ENCODE assay signal across 7 mouse cellular contexts in genomic region chr19:38042261-38042722, GRCm38 (mm10). TPM values are rescaled to one million over a fixed set of nuclear protein-coding genes. Genes with fewer than 3 reads are reported as not detected.
DNase-seq lines count a peak whose midpoint lies in the region; ATAC-seq and TF ChIP-seq lines count a peak whose summit lies in the region.

No protein-coding gene starts in this region.

- H3K36me3 ChIP-seq in C2C12 (ENCODE audit: control insufficient read depth, insufficient read depth) (peaks cover 24% of the 10 kb centered on the region), ES-E14 (ENCODE audit: control insufficient read depth, insufficient read depth, low read length, poor library complexity, severe bottlenecking) (no peaks in the 10 kb centered on the region)
- H3K36me3 ChIP-seq in kidney, adult 2 months (ENCODE audit: control insufficient read depth, insufficient read depth, low read length): no peaks in the 10 kb centered on the region

- H3K4me3 ChIP-seq in C2C12 (ENCODE audit: insufficient read depth, poor library complexity, severe bottlenecking) (peak overlapping the region; percentile 67), ES-E14 (ENCODE audit: insufficient read depth in 1 of 2, low read depth in 1 of 2, low read length in 2 of 2, poor library complexity in 1 of 2, severe bottlenecking in 1 of 2) (peak overlapping the region; percentile 52 to 58)
- peak overlapping the region; percentile 52 for H3K4me3 ChIP-seq in kidney, adult 2 months (ENCODE audit: insufficient read depth, low read depth, low read length)

- TF ChIP-seq POLR2A in kidney, adult 2 months (IDR thresholded peaks at IDR 0.05; ENCODE audit: low read depth, low read length): no peak

- DNase-seq in ES-E14 (ENCODE audit: low read depth, low spot score): no peak
- DNase-seq in kidney, adult 2 months: peak; percentile 63
- peak; percentile 52 for DNase-seq in lung, postnatal 10 days
- DNase-seq in B cell, adult 2 months: no peak
- no peak for DNase-seq in spleen, adult 18-20 months

- peaks cover 55% of the 10 kb centered on the region for H3K79me2 ChIP-seq in C2C12 (ENCODE audit: control insufficient read depth, insufficient read depth)

- H3ac ChIP-seq in C2C12 (ENCODE audit: control insufficient read depth, insufficient read length, low read depth): peak overlapping the region; percentile 80

- no peak for TF ChIP-seq CTCF in C2C12 (IDR thresholded peaks at IDR 0.05; ENCODE audit: control insufficient read depth, insufficient read depth, insufficient read length)
- no peak for TF ChIP-seq CTCF in kidney, adult 2 months (conservative IDR thresholded peaks at IDR 0.05; ENCODE audit: insufficient read depth, insufficient read length, low read depth, low read length)

- in situ Hi-C loops in ES-E14 (cut with MboI; ENCODE audit: low sequenced_read_pairs in 2 of 2, unreplicated experiment in 2 of 2): no loop called here

- H3K27me3 ChIP-seq in C2C12 (ENCODE audit: control insufficient read depth, insufficient read depth, insufficient read length): no peaks in the 10 kb centered on the region
- no peaks in the 10 kb centered on the region for H3K27me3 ChIP-seq in kidney, adult 2 months (replicated peaks; ENCODE audit: control insufficient read depth, insufficient read depth, low read length)

- H3K79me3 ChIP-seq in C2C12 (ENCODE audit: low read depth): peaks cover 39% of the 10 kb centered on the region

- no peak overlapping the region for H3K9ac ChIP-seq in ES-E14 (ENCODE audit: insufficient read depth, low read depth, low read length, poor library complexity, severe bottlenecking)

- peaks cover 6 to 7% of the 10 kb centered on the region in 2 experiments; a peak in 3 of 4 replicates for H3K4me1 ChIP-seq in ES-E14 (ENCODE audit: control insufficient read depth in 2 of 2, insufficient read depth in 2 of 2, low read length in 2 of 2, poor library complexity in 1 of 2)
- peaks cover 8% of the 10 kb centered on the region; the same call in 1 of the 2 replicates for H3K4me1 ChIP-seq in kidney, adult 2 months (ENCODE audit: control insufficient read depth, insufficient read depth, low read length)

- WGBS in kidney, adult 2 months: 9% methylated on average over 5 of the region's 5 CpGs

- H3K27ac ChIP-seq in ES-E14 (ENCODE audit: insufficient read depth, low read depth, low read length, poor library complexity, severe bottlenecking): no peak overlapping the region
- H3K27ac ChIP-seq in kidney, adult 2 months (ENCODE audit: insufficient read depth, low read depth, low read length): peak overlapping the region; percentile 69

- H3K9me3 ChIP-seq in ES-E14 (ENCODE audit: control insufficient read depth, insufficient read depth, low read depth, low read length): no peaks in the 10 kb centered on the region

- peak; percentile 77 for ATAC-seq in granulocyte monocyte progenitor cell, adult 5-6 weeks (replicated peaks; ENCODE audit: poor library complexity, severe bottlenecking)

TF ChIP-seq in C2C12, 6 proteins besides CTCF, POLR2A, EP300 and RAD21:
- TF ChIP-seq MYOD1 (IDR thresholded peaks at IDR 0.05; ENCODE audit: control insufficient read depth, insufficient read length, low read depth): peak; percentile 96
- TF ChIP-seq MAX (IDR thresholded peaks at IDR 0.05): no peak
TF ChIP-seq in C2C12: peak in this region for 1.

TF ChIP-seq in ES-E14, 5 proteins besides CTCF, POLR2A, EP300 and RAD21:
- TF ChIP-seq ZNF384 (IDR thresholded peaks at IDR 0.05; ENCODE audit: low read depth, low read length) (no peak), CHD2 (IDR thresholded peaks at IDR 0.05; ENCODE audit: low read depth, low read length) (no peak), MAFK (IDR thresholded peaks at IDR 0.05; ENCODE audit: insufficient read depth, low read depth, low read length) (no peak), HCFC1 (IDR thresholded peaks at IDR 0.05; ENCODE audit: borderline replicate concordance, insufficient read depth, low read length) (no peak), ZC3H11A (IDR thresholded peaks at IDR 0.05; ENCODE audit: borderline replicate concordance, low read depth, low read length) (no peak)

RNA-seq across cellular contexts. Expression of gene Myof, which starts 1.1 kb away (rescaled TPM):
- 125 TPM for polyA plus RNA-seq in C2C12 (2012; fragmentation: generic; extraction: Trizol)
- 29.8 and 44.3 TPM in 2 replicates for total RNA-seq in ES-E14 (2012; rRNA removed)
- total RNA-seq in granulocyte monocyte progenitor cell, adult 5-6 weeks (2014; fragmentation: Nextera tagmentation): 2.3 and 6.7 TPM in 2 replicates
- total RNA-seq in granulocyte monocyte progenitor cell, adult 5-6 weeks (2017): 1.0 and 1.1 TPM in 2 replicates
- 24.2 and 27.5 TPM in 2 replicates for polyA plus RNA-seq in kidney, adult 2 months (2012; rRNA removed)

RNA-seq across cellular contexts. Expression of gene Cep55, which starts 12.5 kb away (rescaled TPM):
- 11.7 TPM for polyA plus RNA-seq in C2C12 (2012; fragmentation: generic; extraction: Trizol)
- total RNA-seq in ES-E14 (2012; rRNA removed): 43.5 and 51.1 TPM in 2 replicates
- 16.1 and 21.4 TPM in 2 replicates for total RNA-seq in granulocyte monocyte progenitor cell, adult 5-6 weeks (2014; fragmentation: Nextera tagmentation)
- total RNA-seq in granulocyte monocyte progenitor cell, adult 5-6 weeks (2017): 57.7 and 60.0 TPM in 2 replicates
- polyA plus RNA-seq in kidney, adult 2 months (2012; rRNA removed): 0.14 and 0.15 TPM in 2 replicates

RNA-seq across cellular contexts. Expression of gene Ffar4, which starts 54.6 kb away (rescaled TPM):
- not detected for polyA plus RNA-seq in C2C12 (2012; fragmentation: generic; extraction: Trizol)
- 0.22 and 0.90 TPM in 2 replicates for total RNA-seq in ES-E14 (2012; rRNA removed)
- total RNA-seq in granulocyte monocyte progenitor cell, adult 5-6 weeks (2014; fragmentation: Nextera tagmentation): not detected in 2 replicates
- total RNA-seq in granulocyte monocyte progenitor cell, adult 5-6 weeks (2017): 0.47 TPM in 1 of 2 replicates, not detected in the other
- polyA plus RNA-seq in kidney, adult 2 months (2012; rRNA removed): 1.8 and 2.2 TPM in 2 replicates

Comparison
In these comparisons a context has a peak if more than half of its experiments do, and no peak if none do; other contexts are left out.
1. DNase-seq: peak in kidney, adult 2 months (single experiment) and lung, postnatal 10 days (single experiment); none in ES-E14 (single experiment), B cell, adult 2 months (0 of 2) and spleen, adult 18-20 months (0 of 2).
2. Peak in every context shown above with its lines, with median percentiles within 50 percentile points of each other: H3K4me3 ChIP-seq.